Mouse (Mus musculus) lung, postnatal 4 days (tissue): ENCODE results near the gene Kntc1.

Experiments used
- DNase-seq, 2 experiments: peaks; one replicate each; pipeline ENCODE4 v3.0.0; 2021

The Kntc1 gene

DNA sequence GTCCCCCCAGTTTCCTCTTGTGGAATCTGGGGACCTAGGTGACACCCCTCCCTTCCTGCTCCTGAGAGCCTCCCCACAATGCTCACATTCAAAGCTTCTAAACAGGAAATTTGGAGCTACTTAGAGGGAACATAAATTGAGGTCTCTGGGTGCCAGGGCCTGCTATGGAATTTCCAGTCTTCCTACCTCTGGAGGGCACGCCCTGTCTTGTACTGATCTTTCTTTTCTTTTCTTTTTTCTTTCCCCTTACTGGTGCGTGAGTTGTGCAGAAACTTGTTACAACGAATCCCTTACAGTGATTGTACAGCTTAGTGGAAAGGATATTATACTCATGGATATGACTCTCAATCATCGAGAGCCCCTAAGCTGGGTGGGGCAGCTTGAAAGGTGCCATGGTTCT is 120.1 kb downstream of the Kntc1 start:
- no peak for DNase-seq
